In genomic region chr11:100609355-100609996, GRCm38 (mm10) we compare ENCODE assay signal across 10 mouse cellular contexts. TPM values are rescaled to one million over a fixed set of nuclear protein-coding genes. Genes with fewer than 3 reads are reported as not detected.
DNase-seq lines count a peak whose midpoint lies in the region; ATAC-seq and TF ChIP-seq lines count a peak whose summit lies in the region.
"Had no signal": no experiment of that assay in that cellular context is flagged by ENCODE, and none has a peak within 500 bp of the region (broad histone marks: within the 10 kb centered on the region; RNA-seq: fewer than 3 reads in every experiment).

No protein-coding gene starts in this region.

- peak overlapping the region; percentile 29 for H3K4me2 ChIP-seq in heart, postnatal 0 days (ENCODE audit: low read depth, low read length)
- no peak overlapping the region for H3K4me2 ChIP-seq in liver, postnatal 0 days (ENCODE audit: low read depth, low read length)
- H3K4me2 ChIP-seq: embryonic facial prominence, embryonic 13.5 days; forebrain, embryonic 13.5 days had no signal

- 0 out of 2 replicates have a peak overlapping the region, but pooled peaks have one; percentile 8 for H3K4me3 ChIP-seq in heart, postnatal 0 days (ENCODE audit: low read depth, low read length)
- no peak overlapping the region for H3K4me3 ChIP-seq in liver, adult 2 months (ENCODE audit: insufficient read depth, low read depth, low read length)
- H3K4me3 ChIP-seq in liver, postnatal 0 days (ENCODE audit: low read depth, low read length): no peak overlapping the region
- H3K4me3 ChIP-seq in thymus, adult 2 months (ENCODE audit: control insufficient read depth, insufficient read depth, low read length): no peak overlapping the region
- H3K4me3 ChIP-seq: embryonic facial prominence, embryonic 13.5 days; forebrain, embryonic 13.5 days had no signal

- TF ChIP-seq CTCF in heart, postnatal 0 days (IDR thresholded peaks at IDR 0.05; ENCODE audit: low read depth): no peak
- TF ChIP-seq CTCF in liver, adult 2 months (IDR thresholded peaks at IDR 0.05; ENCODE audit: low read depth, low read length): no peak
- no peak for TF ChIP-seq CTCF in liver, postnatal 0 days (IDR thresholded peaks at IDR 0.05; ENCODE audit: low read depth)
- TF ChIP-seq CTCF in thymus, adult 2 months (IDR thresholded peaks at IDR 0.05; ENCODE audit: borderline replicate concordance, control insufficient read depth, extremely low read depth, insufficient read depth, low read length, poor library complexity): no peak

- H3K36me3 ChIP-seq in heart, postnatal 0 days (replicated peaks; ENCODE audit: control insufficient read depth, insufficient read depth, low read length): peaks cover 15% of the 10 kb centered on the region
- H3K36me3 ChIP-seq in liver, adult 2 months (ENCODE audit: control insufficient read depth, insufficient read depth, low read length): peaks cover 2% of the 10 kb centered on the region; the same call in 1 of the 2 replicates
- H3K36me3 ChIP-seq in liver, postnatal 0 days (replicated peaks; ENCODE audit: insufficient read depth, low read length): peaks cover 4% of the 10 kb centered on the region; the same call in 1 of the 2 replicates
- H3K36me3 ChIP-seq in thymus, adult 2 months (ENCODE audit: control insufficient read depth, insufficient read depth, low read length): 0 out of 2 replicates have a peak, but pooled peaks cover 3% of the 10 kb centered on the region

- H3K9ac ChIP-seq in heart, postnatal 0 days (replicated peaks; ENCODE audit: low read depth, low read length): peak overlapping the region; percentile 29; the same call in 1 of the 2 replicates
- H3K9ac ChIP-seq in liver, adult 2 months (ENCODE audit: low read depth, low read length): no peak overlapping the region
- H3K9ac ChIP-seq in liver, postnatal 0 days (replicated peaks): no peak overlapping the region
- H3K9ac ChIP-seq: embryonic facial prominence, embryonic 13.5 days; forebrain, embryonic 13.5 days had no signal

- peaks cover 42% of the 10 kb centered on the region for H3K79me2 ChIP-seq in liver, adult 2 months (ENCODE audit: control insufficient read depth, insufficient read depth, low read length)

- peaks cover 32% of the 10 kb centered on the region for H3K4me1 ChIP-seq in heart, postnatal 0 days (ENCODE audit: control insufficient read depth, insufficient read depth)
- peaks cover 20% of the 10 kb centered on the region for H3K4me1 ChIP-seq in liver, adult 2 months (ENCODE audit: control insufficient read depth, insufficient read depth, low read length)
- H3K4me1 ChIP-seq in liver, postnatal 0 days (ENCODE audit: insufficient read depth): peaks cover 10% of the 10 kb centered on the region
- H3K4me1 ChIP-seq in thymus, adult 2 months (replicated peaks; ENCODE audit: control insufficient read depth, insufficient read depth, low read length): peaks cover 2% of the 10 kb centered on the region

- no peak for TF ChIP-seq EP300 in heart, postnatal 0 days (IDR thresholded peaks at IDR 0.05; ENCODE audit: low read depth)
- TF ChIP-seq EP300 in liver, postnatal 0 days (IDR thresholded peaks at IDR 0.05; ENCODE audit: low read depth): no peak

- H3K9me3 ChIP-seq in heart, postnatal 0 days (replicated peaks; ENCODE audit: control insufficient read depth, low read length): no peaks in the 10 kb centered on the region
- no peaks in the 10 kb centered on the region for H3K9me3 ChIP-seq in liver, postnatal 0 days (ENCODE audit: low read length)
- H3K9me3 ChIP-seq: embryonic facial prominence, embryonic 13.5 days; forebrain, embryonic 13.5 days had no signal

- H3K27ac ChIP-seq in heart, postnatal 0 days (ENCODE audit: low read depth): peak overlapping the region; percentile 84
- peak overlapping the region; percentile 21; the same call in 1 of the 2 replicates for H3K27ac ChIP-seq in liver, adult 2 months (replicated peaks; ENCODE audit: insufficient read depth, low read depth, low read length)
- no peak overlapping the region for H3K27ac ChIP-seq in liver, postnatal 0 days (ENCODE audit: low read depth)
- peak overlapping the region; percentile 61; the same call in 1 of the 2 replicates for H3K27ac ChIP-seq in thymus, adult 2 months (ENCODE audit: control insufficient read depth, insufficient read depth, low read length)
- H3K27ac ChIP-seq: embryonic facial prominence, embryonic 13.5 days; forebrain, embryonic 13.5 days had no signal

- H3K27me3 ChIP-seq in heart, postnatal 0 days (ENCODE audit: control insufficient read depth, insufficient read depth, low read length): no peaks in the 10 kb centered on the region
- no peaks in the 10 kb centered on the region for H3K27me3 ChIP-seq in liver, adult 2 months (ENCODE audit: control insufficient read depth, insufficient read depth, low read length)
- H3K27me3 ChIP-seq in liver, postnatal 0 days (ENCODE audit: insufficient read depth, low read length): no peaks in the 10 kb centered on the region
- no peaks in the 10 kb centered on the region for H3K27me3 ChIP-seq in thymus, adult 2 months (ENCODE audit: control insufficient read depth, insufficient read depth, low read length)
- H3K27me3 ChIP-seq: embryonic facial prominence, embryonic 13.5 days; forebrain, embryonic 13.5 days had no signal

- 49% methylated on average over 5 of the region's 5 CpGs for WGBS in heart, postnatal 0 days
- WGBS in liver, adult 2 months: 62% methylated on average over 5 of the region's 5 CpGs
- 85% methylated on average over 5 of the region's 5 CpGs for WGBS in liver, postnatal 0 days (ENCODE audit: insufficient replicate concordance)
- whole genome bisulfite sequencing in thymus, adult 2 months: 92% methylated on average over 5 of the region's 5 CpGs

- TF ChIP-seq POLR2A in liver, adult 2 months (IDR thresholded peaks at IDR 0.05; ENCODE audit: extremely low read depth, insufficient read depth, low read length): no peak
- TF ChIP-seq POLR2A in thymus, adult 2 months (IDR thresholded peaks at IDR 0.05; ENCODE audit: control insufficient read depth, extremely low read depth, insufficient read depth, low read length, poor library complexity): no peak

- 0 out of 2 replicates have a peak, but pooled peaks have one; percentile 37 for ATAC-seq in heart, postnatal 0 days (ENCODE audit: insufficient read depth, low read depth)
- no peak for ATAC-seq in liver, postnatal 0 days
- ATAC-seq: forebrain, embryonic 13.5 days had no signal

- DNase-seq in heart, postnatal 0 days (ENCODE audit: low spot score): no peak
- no peak for DNase-seq in heart, adult 8-10 months (ENCODE audit: low spot score)
- peak; percentile 27 for DNase-seq in liver, adult 2 months (ENCODE audit: extremely low read depth, low read depth, low spot score)
- DNase-seq in liver, postnatal 0 days: no peak
- no peak for DNase-seq in thymus, adult 2 months
- no peak for DNase-seq in thymus, postnatal 14 days
- DNase-seq in urinary bladder, adult 18-20 months (ENCODE audit: low spot score in 2 of 2): no peak
- DNase-seq: cerebellum, postnatal 36 days had no signal

RNA-seq across cellular contexts. Expression of gene Nkiras2, which starts 9.6 kb away (rescaled TPM):
- 113 and 134 TPM in 2 replicates for total RNA-seq in heart, postnatal 0 days (2014; rRNA removed; ENCODE audit: low replicate concordance)
- 77.4 and 79.7 TPM in 2 replicates for polyA plus RNA-seq in heart, postnatal 0 days (2015; fragmentation: Nextera tagmentation; extraction: Ambion mirVana)
- 10 to 100 TPM; 49.3 to 59.3 (median 55.2) TPM for total RNA-seq in heart, adult 8-10 months (2022)
- 13.7 and 16.0 TPM in 2 replicates for total RNA-seq in liver, adult 2 months (2014; rRNA removed)
- 32.0 and 33.4 TPM in 2 replicates for polyA plus RNA-seq in liver, adult 2 months (2012; rRNA removed)
- 18.3 and 19.2 TPM in 2 replicates for polyA plus RNA-seq in liver, postnatal 0 days (2015; fragmentation: Nextera tagmentation; extraction: Ambion mirVana)
- 64.6 and 68.4 TPM in 2 replicates for polyA plus RNA-seq in thymus, adult 2 months (2012; rRNA removed)

RNA-seq across cellular contexts. Expression of gene Dnajc7, which starts 10.5 kb away (rescaled TPM):
- total RNA-seq in heart, postnatal 0 days (2014; rRNA removed; ENCODE audit: low replicate concordance): 82.2 and 98.5 TPM in 2 replicates
- 163 and 173 TPM in 2 replicates for polyA plus RNA-seq in heart, postnatal 0 days (2015; fragmentation: Nextera tagmentation; extraction: Ambion mirVana)
- total RNA-seq in heart, adult 8-10 months (2022): 100 to 1,000 TPM in 3 of 4 experiments, 10 to 100 TPM in 1; 89.7 to 121 (median 109) TPM
- total RNA-seq in liver, adult 2 months (2014; rRNA removed): 40.9 and 44.7 TPM in 2 replicates
- polyA plus RNA-seq in liver, adult 2 months (2012; rRNA removed): 16.1 and 16.7 TPM in 2 replicates
- polyA plus RNA-seq in liver, postnatal 0 days (2015; fragmentation: Nextera tagmentation; extraction: Ambion mirVana): 45.1 and 49.1 TPM in 2 replicates
- polyA plus RNA-seq in thymus, adult 2 months (2012; rRNA removed): 99.8 and 110 TPM in 2 replicates

RNA-seq across cellular contexts. Expression of gene Cnp, which starts 34.8 kb away (rescaled TPM):
- 10.8 and 28.3 TPM in 2 replicates for total RNA-seq in heart, postnatal 0 days (2014; rRNA removed; ENCODE audit: low replicate concordance)
- polyA plus RNA-seq in heart, postnatal 0 days (2015; fragmentation: Nextera tagmentation; extraction: Ambion mirVana): 11.5 and 12.4 TPM in 2 replicates
- total RNA-seq in heart, adult 8-10 months (2022): 1 to 10 TPM; 5.0 to 5.7 (median 5.4) TPM
- total RNA-seq in liver, adult 2 months (2014; rRNA removed): 10.1 and 11.6 TPM in 2 replicates
- 11.0 and 17.3 TPM in 2 replicates for polyA plus RNA-seq in liver, adult 2 months (2012; rRNA removed)
- 20.2 and 21.9 TPM in 2 replicates for polyA plus RNA-seq in liver, postnatal 0 days (2015; fragmentation: Nextera tagmentation; extraction: Ambion mirVana)
- 138 and 153 TPM in 2 replicates for polyA plus RNA-seq in thymus, adult 2 months (2012; rRNA removed)
